Mouse (Mus musculus) myocyte (in vitro differentiated cells): ENCODE measurements around the gene Rapgef5.
"Not testable (repeated sequence)": the region's sequence is repeated elsewhere in the genome, so short reads cannot be mapped to it uniquely, and the experiment has no call there.

Experiments used
- POLR2A ChIP-seq: IDR thresholded peaks from one replicate; pipeline ENCODE4 v1.6.1; 2011; ENCODE audit warnings: low read depth, mild to moderate bottlenecking, control low read depth, moderate library complexity; ENCODE audit not compliant: insufficient read length
- POLR2AphosphoS2 ChIP-seq: IDR thresholded peaks from one replicate; pipeline ENCODE4 v1.6.1; 2011; ENCODE audit warnings: low read depth, control low read depth; ENCODE audit not compliant: insufficient read length
- TCF12 ChIP-seq: IDR thresholded peaks from one replicate; pipeline ENCODE4 v1.6.1; 2011; ENCODE audit warnings: mild to moderate bottlenecking, control low read depth; ENCODE audit not compliant: poor library complexity, insufficient read depth, severe bottlenecking
- USF1 ChIP-seq: IDR thresholded peaks from one replicate; pipeline ENCODE4 v1.6.1; 2011; ENCODE audit warnings: low read depth, mild to moderate bottlenecking, control low read depth, moderate library complexity

DNA sequence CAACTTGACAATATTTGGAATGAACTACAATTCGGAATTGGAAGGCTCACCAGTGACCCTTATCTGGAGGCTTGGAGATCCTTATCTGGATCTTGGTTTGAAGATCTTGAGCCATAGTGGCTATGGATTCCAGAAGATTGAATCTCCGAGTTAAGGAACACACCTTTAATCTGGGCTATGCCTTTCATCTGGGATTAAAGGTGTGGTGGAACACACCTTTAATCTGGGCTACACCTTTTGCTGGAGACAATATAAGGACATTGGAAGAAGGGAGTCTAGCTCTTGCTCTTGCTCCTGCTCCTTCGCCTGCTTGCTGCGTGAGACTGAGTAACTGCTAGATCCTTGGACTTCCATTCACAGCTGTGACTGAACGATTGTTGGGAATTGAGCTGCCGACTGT, 287.7 kb downstream of the Rapgef5 start, which contains the start of gene Cdca7l:
- not testable (repeated sequence) for TF ChIP-seq POLR2AphosphoS2, TCF12, POLR2A, USF1
